Mouse (Mus musculus): ENCODE results near the gene Elfn1.

- no peak for TF ChIP-seq POLR2A (IDR thresholded peaks at IDR 0.05; ENCODE audit: borderline replicate concordance, control insufficient read depth, low read depth, low read length)
- TF ChIP-seq CTCF (IDR thresholded peaks at IDR 0.05; ENCODE audit: control insufficient read depth, insufficient read depth, low read length): no peak
Observed at GRCm38 (mm10) chr5:139976584-139976983, 68.8 kb downstream of the Elfn1 start.

Measured in bone marrow, adult 2 months (tissue).